Mouse (Mus musculus) neural tube, embryonic 14.5 days (tissue): ENCODE measurements around the gene Tex9. TPM values are rescaled to one million over a fixed set of nuclear protein-coding genes. Genes with fewer than 3 reads are reported as not detected.
"Not testable (repeated sequence)": the region's sequence is repeated elsewhere in the genome, so short reads cannot be mapped to it uniquely, and the experiment has no call there.

Experiments
- ATAC-seq: fragments of 200-750 bp; cut with Nextera tagmentation; 2 replicates; pipeline ENCODE4 v1.8.0; 2017; ENCODE audit warnings: low read depth, mild to moderate bottlenecking, moderate TSS enrichment, moderate library complexity
- H3K27ac ChIP-seq: fragments of 300-500 bp; sonication (generic); 2 replicates; pipeline ENCODE4 v1.5.1; 2014; ENCODE audit warnings: low read depth, mild to moderate bottlenecking, control low read depth, low read length, moderate library complexity, mixed read lengths
- H3K27me3 ChIP-seq: fragments of 300-500 bp; sonication (generic); 2 replicates; pipeline ENCODE4 v1.6.1; 2014; ENCODE audit warnings: low read length; ENCODE audit not compliant: control insufficient read depth, insufficient read depth
- H3K36me3 ChIP-seq: fragments of 300-500 bp; sonication (generic); 2 replicates; pipeline ENCODE4 v1.6.1; 2014; ENCODE audit warnings: low read length, mixed read lengths; ENCODE audit not compliant: control insufficient read depth, insufficient read depth
- H3K4me1 ChIP-seq: fragments of 300-500 bp; sonication (generic); 2 replicates; pipeline ENCODE4 v1.6.1; 2014; ENCODE audit warnings: low read length; ENCODE audit not compliant: control insufficient read depth, insufficient read depth
- H3K4me2 ChIP-seq: fragments of 300-500 bp; sonication (generic); 2 replicates; pipeline ENCODE4 v1.6.1; 2014; ENCODE audit warnings: mild to moderate bottlenecking, low read depth, low read length, control low read depth
- H3K4me3 ChIP-seq: fragments of 300-500 bp; sonication (generic); 2 replicates; pipeline ENCODE4 v1.5.1; 2014; ENCODE audit warnings: low read depth, low read length, control low read depth, mixed read lengths
- H3K9ac ChIP-seq: fragments of 300-500 bp; sonication (generic); replicated peaks from 2 replicates; pipeline ENCODE4 v1.6.1; 2014; ENCODE audit warnings: low read depth, mild to moderate bottlenecking, control low read depth, low read length, mixed read lengths
- H3K9me3 ChIP-seq: fragments of 300-500 bp; sonication (generic); 2 replicates; pipeline ENCODE4 v1.6.1; 2016; ENCODE audit warnings: low read length; ENCODE audit not compliant: control insufficient read depth
- WGBS: fragments of 180-500 bp; shearing (Covaris S2); extraction: QIAGEN DNeasy Blood & Tissue Kit; methylation state at CpG from one replicate; pipeline ENCODE4 v1.1.7; 2014; 5-methylcytosine and 5-hydroxymethylcytosine counted together
- polyA plus RNA-seq: library from polyadenylated mRNA; unstranded; fragments of >200 nt; fragmentation: Nextera tagmentation; extraction: Ambion mirVana; gene quantifications from 2 replicates; pipeline ENCODE4 v1.2.1, GENCODE M21; 2014

The Tex9 gene
- polyA plus RNA-seq, 1 experiment from 2014 or later = 32.2 TPM

GRCm38 (mm10) chr9:72409381-72410225 is 82.4 kb downstream of the Tex9 start:
- H3K4me3 ChIP-seq = no peak overlapping the region
- H3K27me3 ChIP-seq = no peaks in the 10 kb centered on the region
- H3K9me3 ChIP-seq = no peaks in the 10 kb centered on the region
- WGBS = 48% methylated on average over 15 of the region's 15 CpGs
- H3K27ac ChIP-seq = no peak overlapping the region
- H3K36me3 ChIP-seq = no peaks in the 10 kb centered on the region
- H3K4me2 ChIP-seq = no peak overlapping the region
- no peak for ATAC-seq
- H3K9ac ChIP-seq = no peak overlapping the region
- H3K4me1 ChIP-seq = 0 out of 2 replicates have a peak, but pooled peaks cover 3% of the 10 kb centered on the region

- ATAC-seq = peak; percentile 83; the same call in 1 of the 2 replicates
- Histone ChIP-seq H3K36me3 (no peaks in the 10 kb centered on the region), H3K4me2 (peak overlapping the region; percentile 38), H3K4me3 (peak overlapping the region; percentile 15), H3K9me3 (no peaks in the 10 kb centered on the region), H3K9ac (0 out of 2 replicates have a peak overlapping the region, but pooled peaks have one; percentile 13), H3K27ac (no peak overlapping the region), H3K27me3 (no peaks in the 10 kb centered on the region), H3K4me1 (0 out of 2 replicates have a peak, but pooled peaks cover 3% of the 10 kb centered on the region)
- WGBS = 12% methylated on average over 12 of the region's 12 CpGs
Observed at GRCm38 (mm10) chr9:72408131-72408586, 83.9 kb downstream of the Tex9 start.

GRCm38 (mm10) chr9:72405882-72406638 is 86.0 kb downstream of the Tex9 start:
- Histone ChIP-seq H3K4me2 (no peak overlapping the region), H3K4me3 (no peak overlapping the region), H3K27ac (no peak overlapping the region), H3K36me3 (no peaks in the 10 kb centered on the region), H3K4me1 (0 out of 2 replicates have a peak, but pooled peaks cover 3% of the 10 kb centered on the region), H3K9ac (no peak overlapping the region), H3K27me3 (no peaks in the 10 kb centered on the region), H3K9me3 (no peaks in the 10 kb centered on the region)
- ATAC-seq = no peak
- 93% methylated on average over 9 of the region's 9 CpGs for WGBS

GRCm38 (mm10) chr9:72404934-72405333 is 87.1 kb downstream of the Tex9 start:
- Histone ChIP-seq H3K4me1 (0 out of 2 replicates have a peak, but pooled peaks cover 3% of the 10 kb centered on the region), H3K36me3 (no peaks in the 10 kb centered on the region), H3K4me2 (no peak overlapping the region), H3K9me3 (no peaks in the 10 kb centered on the region), H3K27me3 (no peaks in the 10 kb centered on the region), H3K27ac (no peak overlapping the region), H3K9ac (no peak overlapping the region), H3K4me3 (no peak overlapping the region)
- ATAC-seq = no peak
- WGBS = 72% methylated on average over 3 of the region's 3 CpGs

- no peaks in the 10 kb centered on the region for H3K9me3 ChIP-seq
- WGBS = 83% methylated on average over 8 of the region's 8 CpGs
- H3K9ac ChIP-seq = no peak overlapping the region
- H3K36me3 ChIP-seq = no peaks in the 10 kb centered on the region
- no peak overlapping the region for H3K27ac ChIP-seq
- H3K4me1 ChIP-seq = 0 out of 2 replicates have a peak, but pooled peaks cover 3% of the 10 kb centered on the region
- H3K27me3 ChIP-seq = no peaks in the 10 kb centered on the region
- ATAC-seq = no peak
- H3K4me2 ChIP-seq = no peak overlapping the region
- H3K4me3 ChIP-seq = no peak overlapping the region
Observed at GRCm38 (mm10) chr9:72404446-72404845, 87.6 kb downstream of the Tex9 start.

GRCm38 (mm10) chr9:72403421-72403820 is 88.6 kb downstream of the Tex9 start:
- Histone ChIP-seq H3K4me2 (no peak overlapping the region), H3K9me3 (no peaks in the 10 kb centered on the region), H3K4me1 (0 out of 2 replicates have a peak, but pooled peaks cover 3% of the 10 kb centered on the region), H3K27me3 (no peaks in the 10 kb centered on the region), H3K27ac (no peak overlapping the region), H3K36me3 (no peaks in the 10 kb centered on the region), H3K4me3 (no peak overlapping the region), H3K9ac (no peak overlapping the region)
- WGBS = 66% methylated on average over 6 of the region's 6 CpGs
- ATAC-seq = no peak

GRCm38 (mm10) chr9:72401769-72402168 is 90.2 kb downstream of the Tex9 start:
- ATAC-seq, H3K27ac ChIP-seq, H3K9ac ChIP-seq, H3K27me3 ChIP-seq, H3K4me1 ChIP-seq, H3K4me2 ChIP-seq, H3K36me3 ChIP-seq, H3K4me3 ChIP-seq, H3K9me3 ChIP-seq: not testable (repeated sequence)
- WGBS = 80% methylated on average over 4 of the region's 4 CpGs
